Mouse (Mus musculus) embryo, embryonic 10.5 days (tissue): Measurements from ENCODE around the gene Gm266.
"Not testable (repeated sequence)": the region's sequence is repeated elsewhere in the genome, so short reads cannot be mapped to it uniquely, and the experiment has no call there.

ENCODE experiments used
- DNase-seq: peaks from one replicate; pipeline ENCODE4 v3.0.0-alpha.2; 2015; ENCODE audit warnings: low spot score

The Gm266 gene

GRCm38 (mm10) chr12:111485652-111486306 is at the start of gene Gm266:
Gene Gm266 (minus strand): TSS chr12:111485823.
- DNase-seq: peak; percentile 83

GRCm38 (mm10) chr12:111535281-111535680 is 49.7 kb upstream of the Gm266 start:
- DNase-seq: no peak

GRCm38 (mm10) chr12:111533096-111533794 is 47.6 kb upstream of the Gm266 start:
- no peak for DNase-seq

- DNase-seq: no peak
Measured at GRCm38 (mm10) chr12:111529192-111529591, 43.6 kb upstream of the Gm266 start.

- DNase-seq: no peak
Measured at GRCm38 (mm10) chr12:111527643-111528281, 42.1 kb upstream of the Gm266 start.

GRCm38 (mm10) chr12:111524883-111525282 is 39.3 kb upstream of the Gm266 start:
- DNase-seq: no peak

- DNase-seq: no peak
Measured at GRCm38 (mm10) chr12:111524469-111524868, 38.8 kb upstream of the Gm266 start.

GRCm38 (mm10) chr12:111520994-111521393 is 35.4 kb upstream of the Gm266 start:
- no peak for DNase-seq

- DNase-seq: no peak
Measured at GRCm38 (mm10) chr12:111519821-111520220, 34.2 kb upstream of the Gm266 start.

GRCm38 (mm10) chr12:111518391-111518790 is 32.8 kb upstream of the Gm266 start:
- no peak for DNase-seq

GRCm38 (mm10) chr12:111517901-111518300 is 32.3 kb upstream of the Gm266 start:
- DNase-seq: no peak

- DNase-seq: no peak
Measured at GRCm38 (mm10) chr12:111516826-111517225, 31.2 kb upstream of the Gm266 start.

GRCm38 (mm10) chr12:111515920-111516319 is 30.3 kb upstream of the Gm266 start:
- no peak for DNase-seq

- no peak for DNase-seq
Measured at GRCm38 (mm10) chr12:111514874-111515649, 29.4 kb upstream of the Gm266 start.

- no peak for DNase-seq
Measured at GRCm38 (mm10) chr12:111514231-111514792, 28.7 kb upstream of the Gm266 start.

- no peak for DNase-seq
Measured at GRCm38 (mm10) chr12:111513673-111514072, 28.1 kb upstream of the Gm266 start.

- DNase-seq: no peak
Measured at GRCm38 (mm10) chr12:111512572-111513063, 27.0 kb upstream of the Gm266 start.

- not testable (repeated sequence) for DNase-seq
Measured at GRCm38 (mm10) chr12:111508438-111508837, 22.8 kb upstream of the Gm266 start.

- DNase-seq: no peak
Measured at GRCm38 (mm10) chr12:111507962-111508361, 22.3 kb upstream of the Gm266 start.

- no peak for DNase-seq
Measured at GRCm38 (mm10) chr12:111507001-111507400, 21.4 kb upstream of the Gm266 start.

- DNase-seq: peak; percentile 93
Measured at GRCm38 (mm10) chr12:111504904-111505303, 19.3 kb upstream of the Gm266 start.

- DNase-seq: no peak
Measured at GRCm38 (mm10) chr12:111503571-111503970, 17.9 kb upstream of the Gm266 start.
